Mouse (Mus musculus) heart, adult 11 months (tissue): ENCODE results near the gene Sord.
"Not testable (repeated sequence)": the region's sequence is repeated elsewhere in the genome, so short reads cannot be mapped to it uniquely, and the experiment has no call there.

Source experiments
- DNase-seq: peaks from one replicate; pipeline ENCODE4 v3.0.0; 2022

The Sord gene

DNA sequence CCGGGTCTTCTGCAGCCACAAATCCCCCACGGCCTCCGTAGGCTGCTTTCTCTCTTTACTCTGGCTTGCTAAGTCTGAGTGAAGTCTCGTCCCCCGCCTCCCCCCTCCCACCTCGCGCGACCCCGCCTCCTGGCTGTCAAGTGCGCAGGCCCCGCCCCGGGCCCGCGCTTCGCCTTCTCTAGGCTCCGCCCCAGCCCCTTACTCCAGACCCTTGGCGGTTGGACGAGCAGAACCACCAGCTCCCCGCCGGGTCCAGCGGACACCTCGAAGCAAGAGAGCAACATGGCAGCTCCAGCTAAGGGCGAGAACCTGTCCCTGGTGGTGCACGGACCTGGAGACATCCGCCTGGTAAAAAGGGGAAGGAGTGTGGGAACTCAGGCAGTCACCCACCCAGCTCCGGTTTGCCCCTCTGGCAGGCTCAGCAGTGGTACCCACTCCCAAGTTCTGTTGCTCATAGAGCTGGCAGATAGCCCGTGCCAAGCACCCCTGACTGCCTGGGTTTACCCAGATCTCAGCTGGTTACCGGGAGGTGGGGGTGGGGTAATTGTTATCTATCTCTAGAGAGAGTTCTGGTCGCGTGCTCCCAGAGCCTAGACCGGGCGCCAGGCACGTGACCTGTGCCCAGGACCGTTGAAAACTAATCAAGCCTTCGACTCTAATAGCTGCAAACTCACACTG is at the start of gene Sord:
TSS of gene Sord (plus strand) at position 139 of the 678 bp plus-strand sequence.
- peak; percentile 98 for DNase-seq

DNA sequence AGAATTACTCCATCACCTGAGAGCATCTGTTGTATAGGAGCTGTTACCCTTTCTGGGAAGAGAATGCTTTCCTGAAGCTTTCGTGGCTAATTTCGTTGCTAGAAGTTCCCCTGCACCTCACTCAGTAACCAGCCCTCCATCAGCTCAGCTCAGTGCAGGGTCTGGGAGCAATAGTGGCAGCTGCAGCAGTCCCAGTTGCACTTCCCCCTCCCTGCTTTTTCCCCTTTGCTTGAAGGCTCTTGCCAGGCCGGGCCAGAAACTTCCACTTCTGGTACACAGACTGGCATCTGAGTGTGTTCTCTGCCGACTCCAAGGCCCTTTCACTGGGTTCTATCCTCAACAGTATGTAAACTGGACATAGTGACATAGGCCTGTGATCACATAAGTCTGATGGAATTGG is 49.5 kb upstream of the Sord start:
- DNase-seq = no peak

DNA sequence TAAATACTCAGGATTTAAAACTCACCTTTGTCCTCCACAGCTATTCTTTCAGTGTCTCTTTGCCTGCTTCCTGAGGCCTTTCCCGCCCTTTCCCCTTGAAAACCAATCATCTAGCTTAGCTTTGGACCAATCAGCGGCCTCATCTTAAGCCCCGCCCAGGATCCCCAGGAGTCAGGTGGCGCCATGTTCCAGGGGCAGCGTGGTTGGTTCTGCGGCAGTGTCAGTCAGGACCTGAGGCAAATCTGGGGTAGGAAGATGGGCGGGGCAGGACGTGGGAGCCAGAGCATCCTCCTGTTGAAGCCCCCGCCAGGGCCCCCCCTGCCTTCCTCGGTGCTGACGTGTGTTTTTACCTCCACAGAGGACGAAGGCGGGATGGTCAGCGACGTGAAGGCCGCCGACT is 48.4 kb upstream of the Sord start, which contains the start of the genes Patl2 and Terb2:
TSS of gene Patl2 (minus strand) at position 84 of the 400 bp plus-strand sequence.
TSS of gene Terb2 (plus strand) at position 167 of the 400 bp plus-strand sequence.
- DNase-seq = no peak

DNA sequence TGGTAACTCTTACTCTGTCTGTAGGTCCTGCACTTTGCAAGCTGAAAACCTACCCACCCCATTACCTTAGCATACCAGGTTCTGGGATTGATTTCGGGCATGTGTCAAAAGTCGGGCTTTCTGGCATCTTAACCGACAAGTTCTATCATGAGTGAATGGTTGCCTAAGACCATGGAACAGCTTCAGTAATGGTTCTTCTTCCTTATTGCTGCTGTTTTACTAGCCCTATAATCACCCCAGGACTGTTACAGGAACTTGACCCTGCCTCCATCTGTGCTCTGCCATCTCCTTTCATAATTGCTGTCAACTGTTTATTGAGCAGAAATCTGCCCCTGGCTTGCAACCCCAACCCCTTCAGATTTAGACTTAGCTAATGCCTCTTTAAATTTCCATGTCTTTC is 47.8 kb upstream of the Sord start:
- DNase-seq = no peak

DNA sequence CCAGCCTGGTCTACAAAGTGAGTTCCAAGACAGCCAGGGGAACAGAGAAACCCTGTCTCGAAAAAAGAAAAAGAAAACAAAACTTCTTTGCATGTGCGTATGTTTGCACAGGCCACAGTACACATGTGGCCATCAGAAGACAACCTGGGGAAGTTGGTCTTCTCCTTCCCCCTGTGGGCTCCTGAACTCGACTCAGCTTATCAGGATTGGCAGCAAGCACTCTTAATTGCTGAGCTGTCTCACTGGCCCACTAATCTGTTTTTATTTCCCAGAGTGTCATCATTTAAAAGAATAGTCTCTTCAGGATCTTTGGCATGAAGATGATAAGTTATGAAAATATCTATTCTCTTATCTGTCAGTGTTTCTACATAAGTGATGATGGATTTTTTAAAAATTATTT is 42.7 kb upstream of the Sord start:
- DNase-seq = no peak

DNA sequence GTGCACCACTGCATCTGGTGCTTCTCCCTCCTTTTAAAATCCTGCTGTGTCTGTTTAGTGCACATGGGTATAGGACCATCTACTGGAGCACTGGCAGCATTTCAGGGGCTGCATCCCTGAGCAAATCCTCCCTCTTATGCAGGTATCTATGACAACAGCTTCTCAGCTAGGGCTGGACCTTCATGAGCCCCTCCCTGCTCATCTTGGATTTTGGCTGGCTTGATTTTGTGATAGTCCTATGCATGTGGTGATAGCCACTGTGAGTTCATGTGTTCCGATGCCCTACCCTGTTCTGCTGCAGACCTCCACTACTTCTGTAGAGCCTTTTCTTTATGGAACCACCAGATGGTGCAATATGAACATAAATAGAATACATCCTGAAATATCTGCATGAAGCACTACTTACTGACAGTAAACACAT is 40.0 kb upstream of the Sord start:
- DNase-seq = no peak

DNA sequence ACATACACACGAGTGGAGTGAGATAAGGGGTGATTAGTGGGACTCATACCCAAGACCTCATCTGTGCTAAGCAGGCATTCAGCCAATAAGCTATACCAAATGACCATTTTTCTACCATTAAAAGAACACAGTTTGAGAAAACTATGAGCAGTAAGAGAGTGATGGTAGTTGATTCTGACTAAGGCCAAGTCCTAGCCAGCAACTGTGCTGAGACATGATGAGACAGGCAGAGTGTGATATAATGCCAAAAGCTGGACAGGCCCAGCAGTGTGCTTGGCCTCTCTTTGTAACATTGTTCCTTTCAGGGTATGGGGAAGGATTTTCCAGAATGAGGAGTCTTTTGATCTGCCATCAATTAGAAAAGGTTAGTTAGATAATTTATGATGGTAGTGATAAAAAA is 33.0 kb upstream of the Sord start:
- DNase-seq = no peak

DNA sequence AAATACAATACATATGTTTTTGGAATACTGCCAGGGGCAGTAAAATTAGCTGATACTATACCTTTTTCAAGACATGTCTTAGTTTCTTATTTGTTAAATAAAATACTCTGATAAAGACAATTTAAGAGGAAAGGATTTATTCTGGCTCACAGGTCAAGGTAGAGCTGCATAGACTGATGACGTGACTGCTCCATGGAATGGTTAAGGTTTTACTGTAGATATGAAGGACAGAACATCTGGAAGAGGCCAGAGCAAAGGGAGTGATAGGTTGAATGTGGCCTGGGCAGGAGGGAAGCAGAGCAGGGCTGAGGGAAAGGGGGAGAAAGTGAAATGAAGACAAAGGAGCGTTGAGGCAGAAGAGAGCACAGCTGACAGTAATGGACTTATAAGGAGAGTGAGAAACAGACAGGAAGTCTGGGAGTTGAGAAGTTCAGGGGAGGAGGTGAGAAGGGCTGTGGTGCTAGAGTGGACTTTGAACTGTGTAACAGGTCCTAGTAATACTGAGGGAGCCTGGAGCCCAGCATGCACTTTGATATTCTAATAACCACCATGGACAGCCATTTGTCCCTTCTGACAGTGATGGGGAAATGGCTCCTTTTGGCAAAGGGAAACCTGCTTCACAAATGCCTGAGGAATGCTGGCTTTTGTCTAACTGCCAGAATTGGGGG is 28.0 kb upstream of the Sord start:
- no peak for DNase-seq

DNA sequence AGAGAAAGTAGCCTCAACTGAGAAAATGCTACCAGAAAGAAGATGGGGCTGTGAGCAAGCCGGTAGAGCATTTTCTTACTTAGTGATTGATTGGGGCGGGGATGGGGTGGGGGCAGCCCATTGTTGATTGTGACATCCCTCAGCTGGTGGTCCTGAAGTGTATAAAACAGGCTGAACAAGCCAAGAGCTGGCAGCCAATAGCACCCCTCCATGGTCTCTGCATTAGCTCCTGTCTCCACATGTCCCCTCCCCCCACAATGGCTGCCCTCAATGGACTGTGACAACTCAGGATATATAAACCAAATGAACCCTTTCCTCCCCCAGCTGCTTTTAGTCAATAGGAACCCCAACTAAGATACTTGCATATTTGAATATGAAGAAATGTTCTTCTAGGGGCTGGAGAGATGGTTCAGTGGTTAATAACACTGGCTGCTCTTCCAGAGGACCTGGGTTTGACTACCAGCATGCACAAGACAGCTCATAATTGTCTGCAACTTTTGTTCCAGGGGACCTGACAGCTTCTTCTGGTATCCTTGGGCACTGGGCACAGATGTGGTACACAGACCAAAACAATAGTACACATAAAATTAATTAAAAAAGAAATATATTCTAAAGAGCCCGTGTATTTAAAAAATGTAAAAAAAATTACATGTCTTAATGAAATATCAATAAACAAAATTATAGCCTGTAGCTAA is 23.9 kb upstream of the Sord start:
- DNase-seq = no peak

DNA sequence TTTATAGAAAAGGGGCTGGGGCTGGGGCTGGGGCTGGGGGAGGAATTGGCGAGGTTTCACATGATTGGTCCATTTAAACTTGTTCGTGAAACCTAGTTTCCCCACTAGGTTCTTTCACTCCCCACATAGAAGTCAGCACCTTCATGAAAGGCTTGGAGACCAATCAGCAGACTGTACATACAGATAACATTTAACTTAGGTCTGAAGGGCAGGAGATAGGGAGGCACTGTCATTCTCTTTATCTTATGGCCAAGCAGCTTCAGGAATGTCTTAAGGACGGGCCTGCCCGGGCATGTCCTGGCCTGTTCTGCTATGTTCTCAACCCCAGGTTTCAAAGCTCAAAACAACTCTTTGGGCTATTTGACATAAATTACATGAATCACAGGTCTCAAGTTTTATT is 17.5 kb upstream of the Sord start:
- DNase-seq = not testable (repeated sequence)

DNA sequence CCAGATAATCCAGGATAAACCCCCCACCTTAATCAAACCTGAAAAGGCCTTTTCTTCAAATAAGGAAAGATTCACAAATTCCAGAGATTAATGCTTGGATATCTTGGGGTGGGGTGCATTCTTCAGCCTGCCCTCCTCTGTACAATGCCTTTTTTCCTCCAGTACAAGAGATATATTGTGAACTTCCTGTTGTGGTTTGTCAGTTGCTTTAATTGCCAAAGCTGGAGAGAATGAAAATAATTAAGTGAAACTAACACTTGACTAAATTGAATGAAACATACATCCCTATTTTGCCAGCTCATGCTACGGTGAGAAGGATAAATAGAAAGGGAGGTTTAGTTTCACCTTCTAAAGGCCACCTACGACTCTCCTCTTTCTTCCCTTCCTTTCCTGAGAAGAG is 16.3 kb upstream of the Sord start:
- no peak for DNase-seq

DNA sequence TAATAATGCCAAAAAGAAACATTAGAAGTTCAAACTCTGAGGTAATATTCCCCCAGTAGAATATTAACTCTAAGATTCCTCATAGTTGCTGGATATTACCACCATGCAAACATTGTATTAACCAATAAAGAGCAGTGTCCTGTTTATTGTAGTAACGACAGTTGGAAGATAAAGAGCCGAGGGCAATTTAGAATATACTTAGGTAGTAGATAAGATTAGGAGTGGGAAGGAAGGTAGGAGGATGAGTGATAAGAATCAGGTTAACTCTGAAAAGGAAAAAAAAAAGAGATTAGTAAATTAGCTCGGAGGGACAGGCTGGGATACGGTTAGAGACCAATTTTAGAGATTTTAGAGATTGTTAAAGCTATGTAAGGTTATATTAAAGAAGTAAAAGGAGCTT is 13.2 kb upstream of the Sord start:
- DNase-seq = no peak

DNA sequence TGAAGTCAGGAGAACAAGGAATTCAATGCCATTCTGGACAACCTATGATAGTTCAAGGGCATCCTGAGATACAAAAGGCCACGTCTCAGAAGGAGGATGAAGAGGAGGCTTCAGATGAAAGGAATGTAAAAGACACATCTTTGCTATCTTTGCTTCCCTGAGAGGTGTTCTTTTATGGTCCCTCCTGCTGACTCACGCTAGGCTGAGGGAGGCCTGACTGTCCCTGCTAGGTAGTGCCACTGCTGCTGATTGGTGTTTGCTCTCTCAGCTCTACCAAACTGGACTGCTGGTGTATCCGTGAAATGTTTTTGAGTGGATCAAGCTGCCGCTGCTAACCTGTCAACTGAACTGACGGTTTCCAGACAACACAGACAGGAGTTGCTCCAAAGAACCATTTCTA is 12.8 kb upstream of the Sord start:
- peak; percentile 79 for DNase-seq

DNA sequence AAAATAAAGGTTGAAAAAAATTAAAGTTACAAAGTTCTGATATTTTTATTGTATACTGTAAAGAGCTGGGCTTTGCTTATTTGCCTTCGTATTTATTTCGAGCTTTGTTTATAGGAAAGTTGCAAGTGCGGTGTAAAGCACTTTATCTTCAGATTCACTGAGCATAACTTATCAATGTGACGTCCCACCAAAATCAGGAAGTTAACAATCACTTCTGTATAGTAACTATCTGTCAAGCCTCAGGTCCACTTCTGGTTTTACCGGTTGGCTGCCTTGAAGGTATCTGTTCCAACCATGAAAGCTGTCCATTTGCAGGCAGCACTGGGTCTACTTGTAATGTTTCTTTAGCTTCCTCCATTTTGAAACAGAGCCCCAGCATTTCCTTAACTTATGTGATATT is 12.3 kb upstream of the Sord start:
- peak; percentile 35 for DNase-seq

DNA sequence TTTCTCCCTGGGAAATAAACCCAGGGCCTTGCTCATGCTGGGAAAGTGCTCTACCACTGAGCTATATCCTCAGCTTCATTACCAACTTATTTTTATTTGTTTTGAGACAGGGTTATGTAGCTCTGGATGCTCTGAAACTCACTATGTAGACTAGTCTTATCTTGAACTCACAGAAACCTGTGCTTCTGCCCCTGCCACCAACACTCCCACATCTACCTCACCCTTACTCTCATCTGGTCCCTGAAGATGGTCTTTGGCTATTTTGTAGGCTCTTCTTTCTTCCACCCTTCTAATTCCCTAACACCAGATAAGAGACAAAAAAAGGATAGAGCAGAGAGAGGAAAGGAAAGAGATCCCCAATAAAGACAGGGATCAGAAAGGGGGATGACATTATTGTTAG is 10.9 kb upstream of the Sord start:
- no peak for DNase-seq

DNA sequence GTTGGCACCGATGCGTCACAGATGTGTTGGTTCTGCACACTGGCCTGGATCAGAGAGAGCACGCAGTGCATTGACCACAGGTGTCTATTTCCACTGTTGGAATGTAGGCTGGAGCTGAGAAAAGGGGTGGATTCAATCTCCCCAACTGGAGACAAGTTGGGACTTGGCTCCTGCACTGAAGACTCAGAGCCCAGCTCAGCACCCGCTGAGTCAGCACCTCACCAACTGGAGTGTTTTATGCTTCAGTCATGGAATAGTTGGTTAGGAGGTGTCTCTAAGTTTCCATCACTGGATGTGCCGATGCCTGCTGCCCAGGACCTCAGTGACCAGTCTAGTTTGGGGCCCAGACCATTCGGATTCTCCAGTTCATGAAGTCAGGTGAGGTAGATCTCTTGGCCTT is 4.2 kb upstream of the Sord start:
- DNase-seq = no peak

DNA sequence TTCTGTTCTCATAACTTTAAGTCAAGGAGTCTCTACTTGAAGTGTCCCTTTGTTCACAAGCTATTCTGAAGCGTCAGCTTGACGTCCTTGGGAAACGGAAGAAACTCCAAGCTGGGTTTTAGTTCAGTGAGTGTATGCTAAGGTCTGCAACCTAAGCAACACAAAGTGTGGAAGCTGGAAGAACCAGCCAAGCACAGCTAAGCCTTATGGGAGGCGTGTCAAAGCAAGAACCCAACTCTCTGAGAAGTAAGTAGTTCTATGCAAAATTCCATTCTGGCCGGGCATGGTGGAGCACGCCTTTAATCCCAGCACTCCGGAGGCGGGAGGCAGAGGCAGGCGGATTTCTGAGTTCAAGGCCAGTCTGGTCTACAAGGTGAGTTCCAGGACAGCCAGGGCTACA is 2.9 kb upstream of the Sord start:
- no peak for DNase-seq

DNA sequence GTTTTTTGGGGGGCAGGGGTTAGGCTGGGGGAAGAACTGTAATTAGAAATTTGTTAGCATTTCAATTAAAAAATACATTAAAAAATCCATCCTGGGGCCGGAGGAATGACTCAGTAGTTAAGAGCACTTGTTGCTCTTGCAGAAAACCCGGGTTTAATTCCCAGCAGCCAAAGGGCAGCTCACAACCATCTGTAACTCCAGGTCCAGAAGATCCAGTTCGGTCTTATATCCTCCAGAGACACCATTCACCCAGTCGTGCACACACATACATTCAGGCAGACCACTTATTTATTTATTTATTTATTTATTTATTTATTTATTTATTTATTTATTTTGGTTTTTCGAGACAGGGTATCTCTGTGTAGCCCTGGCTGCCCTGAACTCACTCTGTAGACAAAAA is 1.2 kb upstream of the Sord start:
- DNase-seq = no peak

DNA sequence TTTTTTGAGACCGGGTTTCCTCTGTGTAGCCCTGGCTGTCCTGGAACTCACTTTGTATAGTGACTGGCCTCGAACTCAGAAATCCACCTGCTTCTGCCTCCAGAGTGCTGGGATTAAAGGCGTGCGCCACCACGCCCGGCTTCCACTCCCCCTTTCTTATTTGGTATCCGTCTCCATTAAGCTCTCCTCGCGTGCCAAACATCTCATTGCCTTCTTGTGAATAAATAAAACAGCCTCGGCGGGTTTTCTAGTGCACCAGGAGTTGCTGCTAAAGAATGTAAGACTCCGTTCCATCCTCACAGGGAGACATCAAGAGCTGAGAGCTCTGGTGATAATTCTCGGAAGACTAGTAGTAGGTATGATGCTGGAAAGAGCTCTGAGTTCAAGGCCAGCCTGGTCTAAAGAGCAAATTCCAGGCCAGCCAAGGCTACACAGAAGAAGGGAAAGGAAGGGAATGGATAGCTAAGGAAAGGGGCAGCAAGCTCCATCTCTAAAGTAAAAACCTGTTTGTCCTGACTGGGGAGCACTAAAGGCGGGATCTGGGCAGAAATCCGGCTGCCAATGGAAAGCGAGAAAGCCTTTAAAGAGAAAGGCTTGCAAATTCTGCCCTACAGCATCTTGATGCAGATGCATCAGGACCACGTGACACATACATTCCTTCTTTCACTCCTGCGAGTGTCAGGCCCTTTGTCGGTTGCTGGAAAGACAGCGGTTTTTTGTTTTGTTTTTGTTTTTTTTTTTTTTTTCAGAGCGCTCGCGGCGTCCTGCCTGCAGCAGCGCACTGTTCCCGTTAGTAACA is 591 bp upstream of the Sord start:
- peak; percentile 92 for DNase-seq

DNA sequence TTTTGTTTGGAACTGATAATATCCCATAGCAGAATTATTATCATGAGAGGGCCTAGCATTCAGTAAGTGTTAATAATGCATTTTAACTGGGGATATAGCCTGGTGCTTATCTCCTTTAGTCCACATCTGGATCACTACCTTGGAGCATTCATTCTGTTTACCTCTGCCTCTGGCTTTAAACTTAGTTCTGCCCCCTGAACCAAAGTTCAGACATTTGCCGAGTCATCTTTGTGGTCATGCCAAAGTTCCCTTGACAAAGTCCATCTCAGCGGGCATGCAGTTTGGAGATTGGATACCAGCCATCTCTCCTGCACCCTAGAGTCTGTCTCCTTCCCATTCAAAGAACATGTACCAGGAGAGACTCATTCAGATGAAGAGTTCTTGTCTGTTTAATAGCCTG is 876 bp downstream of the Sord start:
- no peak for DNase-seq

DNA sequence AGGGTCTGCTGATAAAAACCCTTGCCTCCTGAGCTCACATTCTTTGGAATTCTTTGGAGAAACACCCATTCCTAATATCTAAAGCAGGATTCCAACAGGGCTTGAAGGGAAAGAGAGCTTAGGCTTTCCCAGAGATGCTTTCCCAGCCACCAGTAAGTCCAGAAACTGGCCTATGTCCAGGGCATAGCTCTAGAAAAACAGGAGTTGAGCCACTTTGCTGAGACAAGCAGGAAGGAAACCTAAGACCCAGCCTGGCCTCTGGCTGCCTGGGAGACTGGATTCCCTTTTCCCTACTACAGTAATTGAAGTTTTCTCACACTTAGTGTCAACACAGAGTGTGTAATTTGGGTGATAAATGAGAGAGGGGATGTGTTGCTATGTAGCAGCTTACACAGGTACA is 1.8 kb downstream of the Sord start:
- DNase-seq = no peak

DNA sequence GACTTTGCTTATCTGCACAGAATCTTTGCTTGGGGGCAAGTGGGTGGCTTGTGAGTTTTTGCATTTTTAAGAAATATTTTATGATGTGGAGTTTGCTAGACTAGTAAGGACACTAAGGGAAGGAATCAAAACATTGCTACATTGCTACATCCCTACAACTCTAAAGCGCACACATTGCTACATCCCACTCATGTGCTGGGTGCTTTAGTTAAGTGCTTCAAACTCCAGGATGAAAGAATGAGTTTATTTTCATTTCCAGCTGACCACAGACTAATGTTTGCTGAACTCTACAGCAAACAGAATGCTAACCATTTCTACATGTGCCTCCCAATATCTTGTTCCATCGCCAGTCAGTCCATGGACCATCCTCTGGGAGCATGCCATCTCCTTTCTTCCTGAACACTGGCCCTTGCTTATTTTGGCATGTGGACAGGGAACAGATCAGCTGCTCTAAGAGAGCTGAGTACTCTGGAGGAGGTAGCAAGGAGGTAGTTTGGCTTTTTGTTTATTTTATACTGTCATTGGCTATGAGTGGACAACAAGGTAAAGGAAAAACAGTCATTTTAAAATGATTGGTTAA is 3.4 kb downstream of the Sord start:
- no peak for DNase-seq

DNA sequence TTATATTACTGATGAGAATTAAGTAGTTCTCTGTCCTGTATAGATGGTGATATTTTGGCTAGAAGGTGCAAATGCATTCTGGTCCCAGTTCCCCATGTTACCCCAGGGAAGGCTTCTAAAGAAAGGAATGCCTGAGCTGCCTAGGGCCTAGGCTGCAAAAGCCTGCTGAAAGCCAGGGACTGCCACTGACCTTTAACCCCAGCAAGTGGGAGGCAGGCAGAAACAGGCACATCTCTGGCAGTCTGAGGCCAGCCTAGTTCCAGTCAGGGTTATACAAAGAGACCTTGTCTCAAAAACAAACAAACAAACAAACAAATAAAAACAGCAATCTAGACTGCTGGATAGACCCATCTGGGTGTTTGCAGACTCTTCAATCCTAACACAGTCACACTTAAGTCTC is 6.2 kb downstream of the Sord start:
- DNase-seq = no peak
